Mouse (Mus musculus): ENCODE measurements around the gene Tbc1d2b.

DNA sequence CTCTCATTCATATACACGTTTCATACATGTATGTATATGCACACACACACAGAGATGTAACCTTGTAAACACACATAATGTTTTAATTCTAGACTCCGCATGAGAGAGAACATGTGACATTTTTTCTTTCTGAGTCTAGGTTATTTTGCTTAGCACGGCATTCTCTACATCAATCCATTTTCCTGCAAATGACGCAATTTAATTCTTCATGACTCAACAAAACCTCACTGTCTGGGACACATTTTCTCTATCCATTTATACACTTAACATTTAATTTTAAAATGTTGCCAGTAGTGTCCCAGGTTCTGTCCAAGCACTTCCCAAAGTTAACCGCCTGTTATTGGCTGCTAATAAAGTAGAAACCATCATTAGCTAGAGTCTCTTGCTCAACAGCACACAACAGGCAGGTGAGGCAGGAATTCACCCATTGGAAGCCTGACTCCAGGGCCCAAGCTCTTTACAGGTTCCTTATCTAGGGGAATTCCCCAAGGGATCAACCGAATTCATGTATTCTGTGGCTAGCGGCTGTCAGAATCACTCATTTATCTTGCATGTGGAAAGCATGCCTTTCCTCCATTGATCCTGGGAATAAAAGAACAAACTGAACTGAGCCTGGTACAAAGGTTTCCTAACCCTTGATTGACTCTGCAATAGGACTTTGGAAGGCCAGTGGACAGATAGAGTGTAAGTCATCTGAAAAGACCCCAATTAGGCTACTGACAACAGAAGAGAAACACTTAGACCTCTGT is 7.8 kb downstream of the Tbc1d2b start:
- no peak for TF ChIP-seq CTCF (IDR thresholded peaks at IDR 0.05; ENCODE audit: control insufficient read depth, insufficient read depth, low read length)
- TF ChIP-seq POLR2A (IDR thresholded peaks at IDR 0.05; ENCODE audit: borderline replicate concordance, control insufficient read depth, low read depth, low read length) = no peak
